Mouse (Mus musculus) midbrain, embryonic 10.5 days (tissue): ENCODE measurements around the gene Tedc2. TPM values are rescaled to one million over a fixed set of nuclear protein-coding genes. Genes with fewer than 3 reads are reported as not detected.

ENCODE experiments used
- DNase-seq: peaks from one replicate; pipeline ENCODE4 v3.0.0-alpha.2; 2017; ENCODE audit warnings: low spot score
- H3K27ac ChIP-seq: fragments of 300-500 bp; sonication (generic); replicated peaks from 2 replicates; pipeline ENCODE4 v1.5.1; 2016; ENCODE audit warnings: mild to moderate bottlenecking
- H3K27me3 ChIP-seq: fragments of 300-500 bp; sonication (generic); 2 replicates; pipeline ENCODE4 v1.6.1; 2016; ENCODE audit warnings: low read depth, mild to moderate bottlenecking; ENCODE audit not compliant: poor library complexity, severe bottlenecking
- H3K36me3 ChIP-seq: fragments of 300-500 bp; sonication (generic); 2 replicates; pipeline ENCODE4 v1.6.1; 2016; ENCODE audit warnings: mild to moderate bottlenecking, moderate library complexity
- H3K4me1 ChIP-seq: fragments of 300-500 bp; sonication (generic); 2 replicates; pipeline ENCODE4 v1.6.1; 2016
- H3K4me3 ChIP-seq: fragments of 300-500 bp; sonication (generic); 2 replicates; pipeline ENCODE4 v1.5.1; 2016; ENCODE audit warnings: mild to moderate bottlenecking, moderate library complexity
- H3K9me3 ChIP-seq: fragments of 300-500 bp; sonication (generic); replicated peaks from 2 replicates; pipeline ENCODE4 v1.6.1; 2016; ENCODE audit warnings: mild to moderate bottlenecking
- WGBS: fragments of 180-500 bp; shearing (Covaris S2); methylation state at CpG from one replicate; pipeline ENCODE4 v1.1.7; 2016; 5-methylcytosine and 5-hydroxymethylcytosine counted together
- microRNA-seq: library from miRNA; unstranded; fragments of <30 nt; microRNA quantifications from one replicate; pipeline ENCODE4, GENCODE M21; 2017
- polyA plus RNA-seq: library from polyadenylated mRNA; unstranded; fragments of >200 nt; fragmentation: Nextera tagmentation; extraction: Ambion mirVana; gene quantifications from 2 replicates; pipeline ENCODE4 v1.2.1, GENCODE M21; 2016

The Tedc2 gene
- polyA plus RNA-seq, 1 experiment from 2014 or later = 22.9 TPM

- Histone ChIP-seq H3K27ac (no peak overlapping the region), H3K27me3 (no peaks in the 10 kb centered on the region), H3K4me3 (no peak overlapping the region), H3K36me3 (peaks cover 21% of the 10 kb centered on the region), H3K9me3 (no peaks in the 10 kb centered on the region), H3K4me1 (peaks cover 21% of the 10 kb centered on the region)
- 82% methylated on average over 5 of the region's 5 CpGs for WGBS
- no peak for DNase-seq
These were observed 49.9 kb downstream of the Tedc2 start for GRCm38 (mm10) chr17:24170729-24171128.

DNA sequence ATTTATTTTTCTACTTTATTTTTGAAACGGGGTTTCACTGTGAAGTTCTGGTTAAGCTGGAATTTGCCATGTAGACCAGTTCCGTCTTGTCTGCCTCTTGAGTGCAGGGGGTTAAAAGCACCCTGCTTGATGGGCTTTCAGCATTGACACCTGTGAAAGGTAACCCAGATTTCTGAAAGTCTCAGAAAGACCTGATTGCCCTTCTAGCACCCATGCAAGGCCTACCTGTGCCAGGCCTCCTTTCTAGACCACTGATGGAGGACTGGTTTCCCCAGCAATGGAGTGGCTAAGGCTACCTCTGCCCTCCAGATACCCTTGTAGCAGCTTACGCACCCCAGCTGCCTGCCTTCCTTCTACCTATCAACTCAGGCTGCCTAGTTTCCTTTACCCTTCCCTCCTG, 50.5 kb downstream of the Tedc2 start:
- Histone ChIP-seq H3K4me3 (peak overlapping the region; percentile 90), H3K27ac (peak overlapping the region; percentile 100), H3K27me3 (no peaks in the 10 kb centered on the region), H3K36me3 (peaks cover 27% of the 10 kb centered on the region), H3K9me3 (no peaks in the 10 kb centered on the region), H3K4me1 (peaks cover 21% of the 10 kb centered on the region)
- 71% methylated on average over 3 of the region's 3 CpGs for WGBS
- DNase-seq = no peak

GRCm38 (mm10) chr17:24169317-24170065, 51.2 kb downstream of the Tedc2 start, which contains the start of gene Atp6v0c:
Atp6v0c (minus strand) TSS chr17:24169702.
- WGBS = 1% methylated on average over 58 of the region's 58 CpGs
- Histone ChIP-seq H3K4me3 (peak within 1 kb of the TSS; percentile 90), H3K9me3 (no peaks in the 10 kb centered on the region), H3K27me3 (no peaks in the 10 kb centered on the region), H3K27ac (peak within 1 kb of the TSS; percentile 100), H3K36me3 (peaks cover 33% of the 10 kb centered on the region), H3K4me1 (peaks cover 27% of the 10 kb centered on the region)
- DNase-seq = peak; percentile 95

DNA sequence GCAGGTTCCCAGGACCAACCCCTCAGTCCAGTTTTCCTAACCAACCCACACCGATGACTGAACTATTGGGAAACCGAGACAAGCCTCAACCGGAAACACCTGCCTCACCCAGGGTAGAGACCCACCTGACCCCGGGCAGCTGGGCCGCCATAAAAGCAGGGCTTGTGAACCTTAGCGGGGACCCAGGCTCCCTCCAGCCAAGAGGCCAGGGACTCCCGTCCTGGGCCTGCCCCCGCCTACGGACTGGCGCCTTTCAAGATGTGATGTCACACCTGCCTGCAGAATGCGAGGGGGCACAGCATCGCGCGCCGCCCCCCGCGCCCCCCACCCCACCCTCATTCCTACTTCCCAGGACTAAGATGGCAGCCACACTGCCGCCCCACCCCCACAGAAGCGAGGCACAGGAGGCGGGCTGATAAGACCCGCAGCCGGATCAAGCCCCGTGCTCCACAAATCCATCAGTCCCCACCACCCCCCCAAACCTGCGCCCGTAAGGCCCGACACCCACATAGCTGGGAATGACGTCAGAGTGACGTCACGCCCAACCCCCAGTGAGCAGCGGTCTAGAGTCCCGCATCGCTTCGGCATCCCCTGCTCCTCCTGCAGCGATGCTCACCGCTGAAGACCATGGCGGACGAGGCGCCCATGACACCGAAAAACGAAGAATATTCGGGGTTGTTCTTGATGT, 51.9 kb downstream of the Tedc2 start:
- Histone ChIP-seq H3K4me1 (peaks cover 28% of the 10 kb centered on the region), H3K36me3 (peaks cover 35% of the 10 kb centered on the region), H3K27ac (peak overlapping the region; percentile 100), H3K9me3 (no peaks in the 10 kb centered on the region), H3K27me3 (no peaks in the 10 kb centered on the region), H3K4me3 (peak overlapping the region; percentile 90)
- DNase-seq = peak; percentile 71
- 1% methylated on average over 41 of the region's 41 CpGs for WGBS

- Histone ChIP-seq H3K9me3 (no peaks in the 10 kb centered on the region), H3K27ac (peak overlapping the region; percentile 100), H3K27me3 (no peaks in the 10 kb centered on the region), H3K36me3 (peaks cover 35% of the 10 kb centered on the region), H3K4me1 (peaks cover 33% of the 10 kb centered on the region), H3K4me3 (peak overlapping the region; percentile 90)
- 71% methylated on average over 7 of the region's 7 CpGs for WGBS
- no peak for DNase-seq
These were observed 52.7 kb downstream of the Tedc2 start for GRCm38 (mm10) chr17:24167891-24168505.

GRCm38 (mm10) chr17:24167120-24167519, 53.5 kb downstream of the Tedc2 start:
- H3K27ac ChIP-seq = no peak overlapping the region
- H3K27me3 ChIP-seq = no peaks in the 10 kb centered on the region
- H3K9me3 ChIP-seq = no peaks in the 10 kb centered on the region
- peak overlapping the region; percentile 90; the same call in 1 of the 2 replicates for H3K4me3 ChIP-seq
- DNase-seq = no peak
- H3K36me3 ChIP-seq = peaks cover 35% of the 10 kb centered on the region
- peaks cover 41% of the 10 kb centered on the region for H3K4me1 ChIP-seq
- 93% methylated on average over 6 of the region's 6 CpGs for WGBS

Small RNAs within 50 kb of the gene (microRNA-seq; reads per million reads assigned to microRNA genes)
- gene Mir5134 (1.5 reads per million), gene Mir6965 (1.2 reads per million)

Other genes with a start within 250 kb of the Tedc2 start
- gene Prss30, start 240.3 kb downstream of the Tedc2 start, polyA plus RNA-seq = not detected in 2 replicates
- gene Prss22, start 222.8 kb downstream of the Tedc2 start, polyA plus RNA-seq = 0.26 TPM in 2 replicates
- gene Prss27, start 182.7 kb downstream of the Tedc2 start, polyA plus RNA-seq = 0.10 TPM in 1 of 2 replicates, not detected in the other
- 91.1 and 91.5 TPM in 2 replicates for gene Kctd5, start 147.4 kb downstream of the Tedc2 start, polyA plus RNA-seq
- gene Pdpk1, start 69.9 kb downstream of the Tedc2 start, polyA plus RNA-seq = 31.5 and 37.9 TPM in 2 replicates
- 42.4 and 44.8 TPM in 2 replicates for gene Amdhd2, start 57.1 kb downstream of the Tedc2 start, polyA plus RNA-seq
- gene Atp6v0c, start 51.1 kb downstream of the Tedc2 start, polyA plus RNA-seq = 467 and 491 TPM in 2 replicates
- gene Tbc1d24, start 15.3 kb downstream of the Tedc2 start, polyA plus RNA-seq = 5.3 and 12.5 TPM in 2 replicates
- 3.8 and 4.4 TPM in 2 replicates for gene Ntn3, start 11.3 kb downstream of the Tedc2 start, polyA plus RNA-seq
- gene Ccnf, start 30.6 kb upstream of the Tedc2 start, polyA plus RNA-seq = 116 and 131 TPM in 2 replicates
- 0.12 TPM in 1 of 2 replicates, not detected in the other for gene Abca17, start 130.2 kb upstream of the Tedc2 start, polyA plus RNA-seq
- 8.6 and 13.3 TPM in 2 replicates for gene Abca3, start 131.1 kb upstream of the Tedc2 start, polyA plus RNA-seq
- 454 and 468 TPM in 2 replicates for gene Rnps1, start 193.7 kb upstream of the Tedc2 start, polyA plus RNA-seq
- gene Eci1, start 205.8 kb upstream of the Tedc2 start, polyA plus RNA-seq = 78.8 and 82.4 TPM in 2 replicates
- 2.7 and 3.4 TPM in 2 replicates for gene Dnase1l2, start 222.3 kb upstream of the Tedc2 start, polyA plus RNA-seq
- 36.2 and 42.9 TPM in 2 replicates for gene E4f1, start 249.5 kb upstream of the Tedc2 start, polyA plus RNA-seq
- 76.4 and 83.5 TPM in 2 replicates for gene Pgp, start 249.5 kb upstream of the Tedc2 start, polyA plus RNA-seq